Mouse (Mus musculus) megakaryocyte, embryonic 14.5 days (primary cell): ENCODE results near the gene Esrra.

ENCODE experiments used
- FLI1 ChIP-seq: IDR thresholded peaks from 2 replicates; pipeline ENCODE4 v1.6.1; 2012; ENCODE audit warnings: low read length, inconsistent platforms, mixed read lengths
- GATA1 ChIP-seq: IDR thresholded peaks from 3 replicates; pipeline ENCODE4 v1.6.1; 2012; ENCODE audit warnings: mixed read lengths, low read length, inconsistent platforms, borderline replicate concordance

GRCm38 (mm10) chr19:6925611-6926329, 4.2 kb upstream of the Esrra start:
- TF ChIP-seq GATA1 (no peak), FLI1 (no peak)
